Mouse (Mus musculus) 3134 (cell line): Measurements from ENCODE around the gene Tmem204.
A peak's percentile ranks its signal among the peaks of the same experiment; 100 is the strongest.

Source experiments
- DNase-seq: peaks from one replicate; pipeline ENCODE4 v3.0.0-alpha.2; 2011; ENCODE audit warnings: low spot score; ENCODE audit not compliant: insufficient read length; ENCODE audit errors: extremely low read depth

Tmem204 gene

DNA sequence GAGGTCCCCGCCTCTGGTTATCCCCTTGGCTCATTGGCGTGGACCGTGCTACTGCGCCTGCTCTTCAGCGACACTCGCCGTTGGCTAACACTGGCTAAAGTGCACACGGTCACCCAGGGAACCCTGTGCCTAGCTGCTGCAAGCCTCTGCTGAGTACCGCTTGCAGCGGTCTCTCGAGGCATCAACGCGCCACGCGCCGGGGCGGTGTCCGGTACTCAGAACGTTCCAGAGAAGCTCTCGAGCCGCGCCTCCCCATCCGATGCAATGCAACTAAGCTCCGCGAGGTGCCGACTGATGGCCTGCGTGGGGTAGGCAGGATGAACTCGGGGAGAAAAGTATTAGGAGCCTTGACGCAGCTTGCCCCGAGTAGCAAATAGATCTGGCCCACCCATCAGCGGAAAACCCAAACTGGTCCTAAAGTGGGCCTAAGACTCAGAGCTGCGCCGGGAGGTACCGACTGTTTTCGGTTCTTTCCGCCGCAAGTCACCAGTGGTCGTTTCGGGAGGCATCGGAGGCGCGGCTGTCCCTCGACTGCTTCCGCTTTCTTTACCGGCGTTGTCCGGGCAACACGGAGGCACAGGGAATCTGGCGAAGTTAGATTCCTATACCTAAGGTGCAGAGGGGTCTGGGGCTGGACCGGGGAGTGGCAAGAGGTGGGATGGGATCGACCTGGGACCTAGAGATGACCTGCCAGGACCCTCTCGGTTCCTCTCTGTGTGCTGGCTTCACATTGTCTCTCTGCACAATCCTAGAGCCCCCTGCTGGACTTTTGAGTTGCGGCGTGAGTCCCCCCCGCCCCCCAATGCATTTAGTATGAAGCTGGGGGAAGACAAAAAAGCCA lies 66.9 kb downstream of the Tmem204 start:
- peak; percentile 83 for DNase-seq

DNA sequence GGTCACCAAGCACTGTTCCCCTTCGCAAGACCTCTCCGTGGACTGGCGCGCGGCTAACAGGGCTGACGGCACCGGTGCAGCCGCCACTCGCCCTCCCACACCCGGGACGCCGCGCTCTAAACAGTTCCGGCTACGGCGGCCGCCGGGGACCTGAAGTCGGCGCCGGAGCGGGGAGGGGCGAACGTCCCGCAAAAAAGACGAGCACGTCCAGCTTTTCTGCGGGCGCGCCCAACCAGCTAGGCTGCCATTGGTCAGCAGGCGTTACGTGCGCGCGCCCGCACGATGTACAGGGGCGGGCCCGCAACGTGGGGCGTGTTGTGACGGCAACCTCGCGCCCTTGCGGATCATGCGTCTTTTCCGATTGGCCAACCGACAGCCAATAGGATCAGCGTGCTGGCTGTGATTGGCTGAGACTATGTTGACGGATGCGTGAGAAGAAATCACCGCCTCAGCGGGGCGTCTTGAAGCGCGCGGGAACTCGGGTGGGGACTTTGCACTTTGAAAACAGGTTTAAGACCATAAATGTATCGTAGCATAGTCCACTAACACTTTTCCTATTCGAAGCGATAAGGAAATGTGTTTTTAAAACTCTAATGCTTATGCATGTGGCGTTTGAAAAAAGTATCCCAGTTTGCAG lies 67.6 kb downstream of the Tmem204 start, which contains the start of the genes Cramp1l and Ift140:
Gene Cramp1l, minus strand, starts transcription at position 134 of the 637 bp plus-strand sequence.
Gene Ift140, plus strand, starts transcription at position 431 of the 637 bp plus-strand sequence.
- peak; percentile 99 for DNase-seq

DNA sequence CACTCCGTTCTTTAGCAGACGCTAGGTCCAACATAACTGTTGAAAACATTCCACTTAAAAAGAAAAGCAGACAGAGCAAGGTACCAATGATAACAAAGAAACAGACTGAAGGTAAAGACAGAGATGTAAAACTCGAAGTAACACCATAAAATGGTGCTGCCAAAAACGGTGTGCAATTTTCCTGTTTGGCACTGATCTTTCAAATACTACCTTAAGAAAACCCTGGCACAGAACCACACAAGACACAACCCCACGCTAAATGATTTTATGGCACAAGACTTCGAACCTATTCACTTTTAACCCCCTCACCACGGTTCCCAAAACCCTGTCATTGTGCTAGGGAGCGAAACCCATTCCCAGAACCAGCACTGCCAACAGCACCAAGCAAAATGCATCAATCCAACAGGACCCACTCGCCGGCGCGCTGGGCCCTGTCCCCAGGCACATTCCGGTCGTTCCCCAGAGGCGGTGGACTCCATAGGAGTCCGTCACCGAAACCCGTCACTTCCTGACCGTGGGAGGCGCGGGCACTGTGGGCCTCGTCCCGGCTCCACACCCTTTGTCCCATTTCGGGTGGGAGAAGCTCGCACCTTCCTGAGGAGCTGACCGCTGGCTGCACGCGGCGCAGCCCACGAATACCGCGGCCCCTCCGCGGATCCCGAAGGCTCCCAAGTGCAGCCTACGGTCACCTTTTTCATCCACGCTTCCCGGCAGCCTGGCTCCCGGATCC lies 68.4 kb downstream of the Tmem204 start:
- no peak for DNase-seq

DNA sequence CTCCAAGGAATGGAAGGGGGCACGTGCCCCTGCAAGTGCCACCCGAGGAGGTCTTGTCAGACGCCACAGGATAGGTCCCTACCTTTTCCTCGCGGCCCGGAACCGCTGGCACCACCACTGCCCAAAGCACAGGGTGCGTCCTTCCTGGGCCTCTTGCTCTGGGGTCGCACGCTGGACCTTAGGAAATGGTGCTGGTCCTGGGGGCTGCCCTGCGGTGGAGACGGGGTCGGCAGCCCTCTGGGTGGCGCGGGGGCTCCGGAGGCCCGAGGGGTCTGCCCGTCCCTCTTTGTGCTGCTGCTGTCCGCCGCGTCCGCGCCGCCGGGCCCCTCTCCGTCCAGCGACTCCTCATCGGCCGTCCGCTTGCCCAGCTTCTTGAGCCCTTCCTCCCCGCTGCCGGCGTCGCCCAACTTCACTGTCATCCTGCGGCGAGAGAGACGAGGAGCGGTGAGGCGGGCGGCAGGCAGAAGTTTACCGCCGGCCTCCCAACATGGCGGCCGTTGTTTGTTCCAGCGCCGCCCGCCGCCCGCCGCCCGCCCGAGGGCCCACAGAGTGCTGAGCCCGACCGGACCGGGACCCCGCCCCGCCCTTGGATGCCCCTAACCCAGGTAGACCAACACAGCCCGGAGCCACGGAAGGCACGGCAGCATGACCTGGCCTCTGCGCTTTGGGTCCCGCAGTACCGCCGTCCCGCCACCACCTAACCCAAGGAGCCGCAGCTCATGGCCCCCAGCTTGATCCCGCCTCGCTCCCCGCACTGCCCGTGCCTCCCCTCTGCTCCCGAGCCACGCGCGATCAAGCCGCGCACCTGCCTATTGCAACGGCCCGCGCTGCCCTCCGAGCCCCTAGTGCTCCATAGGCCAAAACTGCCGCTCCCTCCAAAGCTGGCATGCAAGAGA lies 69.5 kb downstream of the Tmem204 start:
- DNase-seq: peak; percentile 50
